Mouse (Mus musculus) left cerebral cortex, postnatal 10 days (tissue): Measurements from ENCODE around the gene Nanog. TPM values are rescaled to one million over a fixed set of nuclear protein-coding genes. Genes with fewer than 3 reads are reported as not detected.
A peak's percentile ranks its signal among the peaks of the same experiment; 100 is the strongest.

ENCODE experiments used
- DNase-seq, 2 experiments: peaks; one replicate each; pipeline ENCODE4 v3.0.0; 2021 to 2022; ENCODE audit warnings: low spot score in 2 of 2, mixed read lengths in 1 of 2; ENCODE audit errors: extremely low spot score in 1 of 2
- intact Hi-C: fragments of 180-260 bp; cut with DNase I; formaldehyde crosslinking; loops from one replicate; pipeline ENCODE4 v1.15.1; 2025
- total RNA-seq, 2 experiments: library from RNA; stranded (reverse); gene quantifications; 2 replicates each; pipeline ENCODE4 v1.2.3; 2021

Nanog gene
- not detected for total RNA-seq

DNA sequence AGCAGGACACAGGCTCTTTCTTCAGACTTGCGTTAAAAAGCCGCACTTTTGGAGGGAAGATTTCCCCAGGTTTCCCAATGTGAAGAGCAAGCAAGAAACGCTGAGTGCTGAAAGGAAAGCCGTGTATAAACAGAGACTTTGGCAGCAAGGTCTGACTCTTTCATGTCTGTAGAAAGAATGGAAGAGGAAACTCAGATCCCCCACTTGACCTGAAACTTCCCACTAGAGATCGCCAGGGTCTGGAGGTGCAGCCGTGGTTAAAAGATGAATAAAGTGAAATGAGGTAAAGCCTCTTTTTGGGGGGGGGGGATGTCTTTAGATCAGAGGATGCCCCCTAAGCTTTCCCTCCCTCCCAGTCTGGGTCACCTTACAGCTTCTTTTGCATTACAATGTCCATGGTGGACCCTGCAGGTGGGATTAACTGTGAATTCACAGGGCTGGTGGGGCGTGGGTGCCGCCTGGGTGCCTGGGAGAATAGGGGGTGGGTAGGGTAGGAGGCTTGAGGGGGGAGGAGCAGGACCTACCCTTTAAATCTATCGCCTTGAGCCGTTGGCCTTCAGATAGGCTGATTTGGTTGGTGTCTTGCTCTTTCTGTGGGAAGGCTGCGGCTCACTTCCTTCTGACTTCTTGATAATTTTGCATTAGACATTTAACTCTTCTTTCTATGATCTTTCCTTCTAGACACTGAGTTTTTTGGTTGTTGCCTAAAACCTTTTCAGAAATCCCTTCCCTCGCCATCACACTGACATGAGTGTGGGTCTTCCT lies at the start of gene Nanog:
Gene Nanog (plus strand): TSS at position 454 of the 765 bp plus-strand sequence.
- intact Hi-C loops: no loop called here
- no peak for DNase-seq

DNA sequence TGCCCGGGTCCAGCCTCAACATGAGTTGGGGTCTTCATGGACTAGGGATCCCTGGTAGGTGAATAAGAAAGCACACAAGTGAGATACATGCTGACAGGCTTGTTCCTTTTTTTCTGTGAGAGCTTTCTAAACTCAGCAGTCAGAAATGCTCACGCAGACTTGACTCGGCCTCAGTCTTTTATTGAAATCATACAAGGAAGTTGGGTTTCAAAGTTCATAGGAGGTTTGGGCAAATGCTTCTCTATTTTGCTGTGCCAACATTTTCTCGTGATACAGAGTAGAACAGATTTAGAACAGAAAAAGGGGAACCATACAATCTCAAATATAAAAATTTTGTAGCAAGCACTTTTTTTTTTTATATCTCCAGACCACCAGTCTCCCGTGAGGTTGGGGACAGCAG lies 49.7 kb upstream of the Nanog start:
- no peak for DNase-seq
- intact Hi-C loops: no loop called here

DNA sequence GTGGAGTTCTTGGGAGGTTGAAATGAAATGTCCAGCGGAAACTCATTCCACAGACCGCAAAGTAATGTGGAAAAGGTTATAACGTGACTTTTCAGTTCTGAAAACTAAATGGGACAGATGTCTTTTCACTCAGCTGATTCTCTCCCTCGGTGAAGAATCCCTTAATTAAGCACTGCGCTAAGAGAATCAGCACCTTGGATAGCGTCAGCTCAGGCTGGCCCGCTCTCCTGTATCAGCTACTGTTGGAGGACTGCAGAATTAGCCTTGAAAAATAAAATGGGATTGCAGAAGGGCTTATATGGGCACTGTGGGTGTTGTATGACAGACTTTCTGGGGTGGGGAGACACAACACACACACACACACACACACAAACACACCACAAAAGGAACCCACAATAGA lies 47.7 kb upstream of the Nanog start:
- intact Hi-C loops: no loop called here
- no peak for DNase-seq

DNA sequence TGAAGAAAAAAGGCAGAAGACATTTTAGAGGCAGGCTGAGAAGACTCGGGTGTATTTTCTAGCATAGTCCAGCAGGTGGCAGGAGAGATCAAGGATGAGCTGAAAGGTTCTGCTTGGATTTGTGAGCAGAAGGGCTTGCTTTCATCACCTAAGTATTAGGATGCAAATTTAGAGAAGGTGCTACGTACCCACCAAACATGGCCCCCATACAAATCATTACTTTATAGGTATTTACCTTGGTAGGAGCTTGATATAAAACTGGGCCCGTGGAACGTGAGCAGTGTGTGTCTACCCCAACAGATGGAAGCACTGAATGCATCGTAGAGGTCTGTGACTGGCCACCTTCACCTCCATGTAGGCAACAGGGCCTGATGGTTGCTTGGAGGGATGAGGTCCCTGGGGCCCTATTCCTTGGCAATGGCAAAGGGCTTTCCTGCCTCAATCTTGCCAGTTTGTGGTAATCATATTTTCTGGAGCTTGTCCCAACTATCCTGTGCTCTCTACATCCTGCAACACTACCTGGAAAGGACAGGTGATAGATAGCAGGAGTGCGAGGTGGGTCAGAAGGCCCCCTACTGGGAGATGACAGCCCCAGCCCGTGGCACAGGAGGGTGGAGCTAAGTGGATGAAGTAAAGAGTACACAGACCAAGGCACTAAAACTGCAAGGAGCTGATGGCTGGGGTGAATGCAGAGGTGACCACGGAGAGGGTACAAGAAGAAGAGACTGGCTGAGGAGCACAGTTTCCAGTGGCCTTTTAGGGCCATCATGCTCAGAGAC lies 46.5 kb upstream of the Nanog start:
- intact Hi-C loops: no loop called here
- DNase-seq: peak; percentile 40 to 54

DNA sequence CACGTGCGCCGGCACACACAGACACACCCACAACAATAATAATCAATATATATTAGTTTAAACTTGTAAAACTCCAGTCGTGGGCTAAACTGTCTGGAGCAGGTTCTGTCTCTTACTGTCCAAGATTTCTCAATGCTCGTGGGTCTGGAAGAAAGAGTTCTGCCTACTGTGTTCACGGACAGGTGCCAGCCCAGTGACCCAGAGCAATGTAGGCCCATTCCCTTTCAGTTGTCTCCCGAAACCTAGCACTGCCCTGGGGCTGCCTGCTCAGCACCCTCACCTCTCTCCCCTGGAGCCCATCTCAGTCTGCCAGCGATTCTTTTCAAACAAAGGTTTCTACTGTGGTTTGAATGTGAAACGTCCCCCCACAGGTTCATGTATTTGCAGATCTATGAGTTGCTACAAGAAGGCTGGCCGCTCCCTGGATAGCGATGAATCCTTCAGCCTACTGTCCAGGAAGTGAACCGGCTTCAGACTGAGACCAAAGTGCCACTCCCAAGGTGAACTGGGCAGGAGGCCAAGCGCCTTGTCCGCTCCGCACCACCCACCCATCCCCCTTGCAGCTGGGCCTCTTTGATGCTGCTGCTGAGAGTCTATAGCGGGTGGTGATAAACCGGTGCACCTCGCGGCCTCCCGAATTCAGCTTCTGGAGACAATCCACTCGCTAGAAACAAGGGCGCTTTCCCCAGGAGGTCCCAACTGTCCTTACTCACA lies 44.6 kb upstream of the Nanog start:
- intact Hi-C loops: no loop called here
- peak in 1 of 2 experiments; percentile 59 for DNase-seq

DNA sequence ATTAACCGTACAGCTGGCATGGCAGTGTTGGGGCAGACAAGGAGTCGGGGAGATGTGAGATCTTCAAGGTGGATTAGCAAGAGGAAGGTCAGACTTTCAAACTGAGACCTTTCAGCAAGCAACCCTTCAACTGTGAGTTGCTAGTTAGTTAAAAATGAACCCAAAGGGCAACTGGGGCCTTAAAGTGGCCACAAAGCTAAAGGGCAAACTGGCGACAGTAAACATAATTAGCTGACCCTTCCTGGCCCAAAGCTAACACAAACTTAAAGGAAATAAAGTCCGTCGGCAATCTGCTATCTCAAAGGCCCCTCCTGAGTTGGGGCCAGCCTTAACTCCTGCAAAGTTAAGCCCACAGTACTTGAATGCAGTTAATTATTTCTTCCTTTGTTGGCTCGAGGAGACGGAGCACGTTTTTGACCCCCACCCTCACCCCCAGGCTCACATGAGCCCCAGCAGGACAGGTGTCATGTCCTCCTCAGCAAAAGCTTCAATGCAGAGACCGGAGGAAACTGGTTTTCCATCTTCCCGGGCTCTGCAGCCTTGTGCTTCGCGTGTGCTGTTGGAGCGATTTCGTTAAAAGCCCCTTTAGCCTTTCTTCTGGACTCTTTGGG lies 43.6 kb upstream of the Nanog start:
- intact Hi-C loops: no loop called here

DNA sequence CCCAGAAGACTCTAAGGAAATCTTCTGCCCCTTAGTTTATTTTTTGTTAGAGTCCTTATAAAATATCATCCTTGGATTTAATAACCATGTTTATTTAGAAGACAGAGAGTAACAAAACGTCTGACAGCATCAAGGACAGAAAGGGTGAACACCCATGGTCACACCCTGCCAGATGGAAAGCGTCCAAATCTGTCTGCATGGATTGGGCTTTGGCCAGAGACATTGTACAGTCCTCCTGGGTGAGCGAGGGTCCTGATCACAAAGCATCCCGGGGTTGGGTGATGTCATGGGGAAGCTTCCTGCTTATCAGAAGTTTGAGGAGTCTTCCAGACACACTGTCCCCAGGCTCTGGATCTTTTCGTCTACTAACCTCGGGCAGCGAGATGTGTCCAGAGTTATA lies 41.4 kb upstream of the Nanog start:
- no peak for DNase-seq
- intact Hi-C loops: loop anchor here (5.0 kb wide), 5 partner anchors 51 to 1596 kb away; partner anchors contain the start of gene Necap1

More for the DNA sequence above, 43.6 kb upstream of the Nanog start:
- no peak for DNase-seq

DNA sequence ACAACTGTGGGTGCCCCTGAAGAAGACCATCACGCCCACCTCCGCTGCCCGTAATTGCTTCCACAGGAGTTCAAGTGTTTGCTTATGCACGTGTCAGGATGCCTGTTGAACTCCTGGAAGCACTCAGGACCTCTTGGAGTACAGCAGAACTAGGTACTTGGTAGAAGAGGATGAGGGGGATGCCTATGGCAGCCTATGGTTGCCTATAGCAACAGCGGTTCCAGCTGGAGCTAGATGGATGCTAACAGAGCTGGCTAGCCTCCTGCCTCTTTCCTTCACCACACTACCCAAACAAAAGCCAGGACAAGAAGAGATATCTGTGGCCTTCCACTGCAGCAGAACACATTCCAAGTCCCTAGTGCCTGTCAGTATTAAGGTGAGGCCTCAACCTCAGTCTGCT lies 39.6 kb upstream of the Nanog start:
- intact Hi-C loops: loop anchor here (5.0 kb wide), 5 partner anchors 50 to 1595 kb away; partner anchors contain the start of gene Necap1
- DNase-seq: no peak

DNA sequence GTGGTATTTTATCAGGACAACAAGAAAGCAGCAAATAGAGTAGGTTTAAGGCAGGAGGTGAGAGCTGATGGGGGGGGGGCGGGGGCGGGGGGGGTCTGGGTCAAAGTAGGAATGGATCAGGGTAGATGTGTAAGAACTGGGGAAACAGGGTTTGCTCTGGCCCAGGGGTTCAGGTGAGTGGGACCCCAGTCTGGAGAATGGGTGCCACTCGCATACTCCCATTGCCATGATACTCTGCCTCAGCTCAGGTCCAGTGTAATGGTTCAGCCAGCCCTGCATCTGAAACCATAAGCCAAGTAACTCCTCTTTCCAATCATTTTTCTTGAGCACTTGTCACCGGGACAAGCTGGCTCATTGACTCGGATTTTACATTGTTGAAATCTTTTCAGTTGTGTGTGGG lies 38.5 kb upstream of the Nanog start:
- DNase-seq: no peak
- intact Hi-C loops: loop anchor here (5.0 kb wide), 5 partner anchors 48 to 1593 kb away; partner anchors contain the start of gene Necap1

DNA sequence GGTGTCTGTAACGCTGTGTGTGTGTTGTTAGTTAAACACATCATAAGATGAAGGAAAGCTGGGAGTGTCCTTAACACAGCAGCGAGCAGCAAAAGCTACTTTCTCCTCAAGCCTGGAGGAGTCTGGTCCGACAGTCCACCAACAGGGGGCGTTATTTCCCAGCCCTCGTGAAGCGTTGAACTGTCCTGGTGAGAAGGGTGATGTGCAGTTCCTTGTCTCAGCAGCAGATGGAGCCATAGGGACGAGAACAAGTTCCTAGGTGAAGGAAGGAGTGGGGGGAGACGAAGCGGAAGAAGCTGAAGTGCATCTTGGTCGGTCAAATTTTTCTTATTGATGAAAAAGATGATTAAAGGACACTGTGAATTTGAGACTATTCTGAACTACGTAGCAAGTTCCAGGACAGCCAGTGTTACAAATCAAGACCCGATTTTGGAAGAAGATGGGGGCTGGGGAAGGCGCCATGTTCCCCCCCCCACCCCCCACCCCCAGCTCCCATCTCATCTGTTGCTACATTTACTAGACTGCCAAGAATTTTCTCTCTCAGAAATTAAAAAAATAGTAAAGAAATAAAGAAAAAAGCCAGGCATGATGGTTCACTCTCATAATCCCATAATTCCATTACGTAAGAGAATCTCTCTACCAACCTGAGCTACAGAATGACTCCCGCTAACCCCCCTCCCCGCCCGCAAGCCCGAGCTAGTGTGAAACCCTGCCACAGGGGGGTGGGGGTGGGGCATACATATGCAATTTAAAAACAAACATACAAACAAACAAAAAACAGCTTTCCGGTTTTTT lies 37.7 kb upstream of the Nanog start:
- intact Hi-C loops: loop anchor here (5.0 kb wide), 5 partner anchors 48 to 1593 kb away; partner anchors contain the start of gene Necap1
- DNase-seq: peak; percentile 95 to 96

DNA sequence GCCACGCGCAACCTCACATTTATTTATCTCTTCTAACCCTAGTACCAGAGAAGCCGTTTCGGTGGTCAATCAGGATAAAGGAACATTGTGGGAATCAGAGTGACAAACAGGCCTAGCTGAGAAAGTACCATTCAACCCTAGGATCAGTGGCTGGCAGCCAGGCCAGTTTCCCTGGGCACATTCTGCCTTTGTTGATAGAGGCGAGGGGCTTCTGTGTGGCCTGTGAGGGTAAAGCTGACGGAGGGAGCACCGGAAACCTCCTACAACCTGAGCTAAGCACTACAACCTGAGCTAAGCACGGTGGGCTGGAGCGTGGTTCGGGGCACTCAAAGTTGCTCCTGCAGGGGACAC lies 37.1 kb upstream of the Nanog start:
- DNase-seq: no peak
- intact Hi-C loops: no loop called here

DNA sequence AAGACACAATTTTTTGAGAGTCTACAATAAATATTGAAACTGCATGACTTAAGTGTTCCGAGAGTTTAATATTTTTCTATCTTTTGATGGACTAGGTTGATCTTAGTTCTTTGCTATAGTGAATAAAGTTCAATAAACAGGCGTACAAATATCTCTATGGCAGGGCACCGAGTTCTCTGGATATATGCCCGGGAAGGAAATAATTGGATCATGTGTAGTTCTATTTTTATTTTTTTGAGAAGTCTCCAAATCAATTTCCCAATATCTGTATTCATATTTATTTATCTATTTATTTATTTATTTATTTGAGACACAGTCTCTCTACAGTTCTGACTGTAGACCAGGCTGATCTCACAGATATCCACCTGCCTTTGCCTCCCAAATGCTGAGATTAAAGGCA lies 36.4 kb upstream of the Nanog start:
- no peak for DNase-seq
- intact Hi-C loops: no loop called here

DNA sequence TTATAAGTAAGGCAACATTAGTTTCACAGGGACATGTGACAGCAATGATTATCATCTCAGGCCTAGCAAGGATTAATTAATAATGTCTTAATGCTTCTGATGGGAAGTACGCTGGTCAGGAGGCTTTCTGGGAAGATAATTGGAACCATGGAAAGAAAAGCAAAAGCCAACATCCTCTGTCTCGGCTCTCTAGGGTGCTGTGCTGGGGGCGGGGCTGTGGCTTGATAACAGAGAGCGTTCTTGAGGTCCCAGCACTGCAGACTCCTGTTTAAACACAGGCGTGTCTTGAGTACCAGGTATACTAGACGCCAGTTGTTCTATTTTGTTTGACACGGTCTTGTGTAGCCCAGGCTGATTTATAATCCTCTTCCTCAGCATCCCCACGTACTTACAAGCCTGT lies 34.5 kb upstream of the Nanog start:
- intact Hi-C loops: no loop called here
- DNase-seq: no peak

DNA sequence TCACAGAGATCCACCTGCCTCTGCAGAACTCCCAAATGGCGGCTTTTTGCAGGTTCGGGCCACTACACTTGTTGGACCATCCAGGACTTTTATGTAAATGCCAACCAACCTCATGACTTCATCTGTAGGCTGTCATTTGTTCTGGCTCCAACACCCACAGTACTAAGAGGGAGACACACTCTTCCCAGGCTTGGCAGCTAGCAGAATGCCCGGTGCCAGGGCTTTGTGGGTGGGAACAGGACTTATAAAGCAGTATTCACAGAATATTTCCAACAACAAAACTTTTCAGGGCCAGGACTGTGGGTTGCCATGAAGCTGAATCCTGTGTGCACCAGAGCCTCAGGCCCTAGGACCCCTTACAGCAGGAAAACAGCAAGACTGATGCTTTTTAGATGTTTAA lies 24.6 kb upstream of the Nanog start:
- DNase-seq: no peak
- intact Hi-C loops: no loop called here

DNA sequence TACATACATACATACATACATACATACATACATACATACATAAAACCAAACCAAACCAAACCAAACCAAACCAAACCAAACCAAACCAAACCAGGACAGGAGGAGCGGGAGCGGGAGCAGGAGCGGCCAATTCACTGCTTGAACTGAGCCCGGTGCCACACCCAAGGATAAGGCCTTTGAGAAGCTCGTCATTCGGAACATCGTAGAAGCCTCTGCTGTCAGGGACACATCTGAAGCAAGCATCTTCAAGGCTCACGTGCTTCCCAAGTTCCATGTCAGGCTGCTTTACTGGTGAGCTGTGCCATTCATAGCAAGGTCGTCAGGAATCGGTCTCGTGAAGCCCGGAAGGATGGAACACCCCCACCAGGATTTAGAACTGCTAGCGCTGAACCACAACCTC lies 20.6 kb upstream of the Nanog start:
- no peak for DNase-seq
- intact Hi-C loops: no loop called here

DNA sequence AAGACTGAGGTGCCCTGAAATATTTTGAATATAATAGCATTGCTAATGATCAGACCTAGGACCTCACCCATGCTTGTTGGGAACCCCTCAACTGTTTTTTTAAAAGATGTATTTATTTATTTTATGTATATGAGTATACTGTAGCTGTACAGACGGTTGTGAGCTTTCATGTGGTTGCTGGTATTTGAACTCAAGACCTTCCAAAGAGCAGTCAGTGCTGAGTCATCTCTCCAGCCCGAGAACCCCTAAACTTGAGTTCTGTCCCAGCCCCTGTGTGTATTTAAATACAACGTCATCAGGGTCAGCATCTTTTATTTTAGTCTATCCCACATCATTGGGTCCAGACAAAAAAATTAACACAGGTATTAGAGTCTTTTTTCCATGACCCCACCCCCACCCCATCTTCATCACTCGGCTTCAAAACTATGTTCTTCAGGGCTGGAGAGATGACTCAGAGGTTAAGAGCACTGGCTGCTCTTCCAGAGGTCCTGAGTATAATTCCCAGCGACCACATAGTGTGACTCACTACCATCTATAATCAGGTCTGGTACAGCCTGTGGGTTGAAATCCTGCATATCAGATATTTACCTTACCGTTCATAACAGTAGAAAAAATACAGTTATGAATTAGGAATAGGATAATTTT lies 17.8 kb upstream of the Nanog start:
- DNase-seq: no peak
- intact Hi-C loops: no loop called here

DNA sequence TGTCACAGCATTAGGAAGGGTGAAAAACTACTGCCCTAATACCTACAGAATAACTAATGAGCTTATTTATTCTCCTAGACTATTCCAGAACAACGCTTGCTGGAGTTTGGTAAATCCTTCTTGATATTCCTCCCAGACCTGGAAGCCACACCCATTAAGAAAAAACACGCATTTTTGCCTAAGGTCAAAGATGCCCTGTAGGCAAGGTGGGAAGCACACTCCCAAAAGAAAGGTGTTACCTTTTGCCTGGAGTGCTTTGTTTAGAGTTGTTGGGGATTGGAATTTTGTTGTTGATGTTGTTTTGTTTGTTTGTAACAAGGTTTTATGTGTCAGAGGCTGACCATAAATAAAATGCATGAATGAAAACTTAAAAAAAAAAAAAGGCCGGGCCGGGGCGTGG lies 17.2 kb upstream of the Nanog start:
- no peak for DNase-seq
- intact Hi-C loops: no loop called here

DNA sequence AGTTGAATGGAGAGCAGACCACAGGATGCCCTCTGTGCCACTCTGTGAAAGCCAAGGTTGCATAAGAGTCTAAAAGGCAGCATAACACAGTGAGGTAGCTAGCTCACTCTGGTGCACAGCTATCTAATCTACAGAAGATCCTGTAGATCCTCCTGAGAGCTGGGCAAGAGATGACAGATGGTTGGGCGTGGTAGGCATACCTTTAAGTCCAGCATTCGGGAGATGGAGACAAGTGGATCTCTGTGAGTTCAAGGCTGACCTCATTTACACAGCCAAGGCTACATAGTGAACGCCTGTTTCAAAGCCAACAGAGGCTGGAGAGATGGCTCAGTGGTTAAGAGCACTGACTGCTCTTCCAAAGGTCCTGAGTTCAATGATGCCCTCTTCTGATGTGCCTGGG lies 11.9 kb upstream of the Nanog start:
- intact Hi-C loops: no loop called here
- DNase-seq: no peak
